Mouse (Mus musculus) megakaryocyte, embryonic 14.5 days (primary cell): ENCODE results near the gene Ftl1-ps1. TPM values are rescaled to one million over a fixed set of nuclear protein-coding genes. Genes with fewer than 3 reads are reported as not detected.

Source experiments
- H3K27me3 ChIP-seq: replicated peaks from 2 replicates; pipeline ENCODE3; 2012; ENCODE audit warnings: inconsistent platforms
- H3K36me3 ChIP-seq: replicated peaks from 2 replicates; pipeline ENCODE3; 2012; ENCODE audit warnings: low read length, inconsistent platforms, mixed read lengths
- H3K4me1 ChIP-seq: 2 replicates; pipeline ENCODE4 v1.6.1; 2012; ENCODE audit warnings: inconsistent platforms
- H3K4me3 ChIP-seq: replicated peaks from 2 replicates; pipeline ENCODE3; 2012; ENCODE audit warnings: moderate library complexity, mild to moderate bottlenecking, inconsistent platforms
- H3K9me3 ChIP-seq: 2 replicates; pipeline ENCODE4 v1.6.1; 2012; ENCODE audit warnings: inconsistent platforms
- FLI1 ChIP-seq: IDR thresholded peaks from 2 replicates; pipeline ENCODE4 v1.6.1; 2012; ENCODE audit warnings: low read length, inconsistent platforms, mixed read lengths
- GATA1 ChIP-seq: IDR thresholded peaks from 3 replicates; pipeline ENCODE4 v1.6.1; 2012; ENCODE audit warnings: mixed read lengths, low read length, inconsistent platforms, borderline replicate concordance
- polyA plus RNA-seq: library from polyadenylated mRNA; stranded (reverse); fragments of >175 nt; gene quantifications from 2 replicates; pipeline ENCODE4 v1.2.3, GENCODE M21; 2012; ENCODE audit warnings: low replicate concordance; ENCODE audit not compliant: insufficient read depth

Ftl1-ps1 gene
- polyA plus RNA-seq, 1 experiment, result 52.8 TPM

GRCm38 (mm10) chr13:74390371-74390990 lies 9.0 kb upstream of the Ftl1-ps1 start, which contains the start of gene Zfp72:
Gene Zfp72, minus strand, starts transcription at chr13:74390836.
- Histone ChIP-seq H3K4me1 (peaks cover 6% of the 10 kb centered on the region), H3K9me3 (no peaks in the 10 kb centered on the region), H3K27me3 (no peaks in the 10 kb centered on the region), H3K36me3 (no peaks in the 10 kb centered on the region), H3K4me3 (peak within 1 kb of the TSS; percentile 89)
- no peak for TF ChIP-seq GATA1
- TF ChIP-seq FLI1, result no peak

- Histone ChIP-seq H3K4me1 (peaks cover 6% of the 10 kb centered on the region), H3K4me3 (no peak overlapping the region), H3K27me3 (no peaks in the 10 kb centered on the region), H3K9me3 (no peaks in the 10 kb centered on the region), H3K36me3 (no peaks in the 10 kb centered on the region)
- TF ChIP-seq GATA1 (no peak), FLI1 (no peak)
These were observed 8.3 kb upstream of the Ftl1-ps1 start for GRCm38 (mm10) chr13:74391156-74391555.

GRCm38 (mm10) chr13:74439895-74440294 lies 40.4 kb downstream of the Ftl1-ps1 start:
- no peak for TF ChIP-seq FLI1
- no peak for TF ChIP-seq GATA1
- Histone ChIP-seq H3K27me3 (peaks cover 3% of the 10 kb centered on the region), H3K36me3 (no peaks in the 10 kb centered on the region), H3K4me1 (no peaks in the 10 kb centered on the region), H3K9me3 (peaks cover 63% of the 10 kb centered on the region), H3K4me3 (peak overlapping the region; percentile 73)

Other genes starting within 250 kb of the Ftl1-ps1 start
- 18.1 TPM in 1 of 2 replicates, not detected in the other for gene Exoc3, start 191.0 kb upstream of the Ftl1-ps1 start, polyA plus RNA-seq
- 0.16 TPM in 1 of 2 replicates, not detected in the other for gene Ahrr, start 107.4 kb upstream of the Ftl1-ps1 start, polyA plus RNA-seq
- 41.2 and 72.5 TPM in 2 replicates for gene Pdcd6, start 82.1 kb upstream of the Ftl1-ps1 start, polyA plus RNA-seq
- 1.7 and 11.3 TPM in 2 replicates for gene Sdha, start 49.4 kb upstream of the Ftl1-ps1 start, polyA plus RNA-seq
- 0.39 and 0.74 TPM in 2 replicates for gene Ccdc127, start 49.4 kb upstream of the Ftl1-ps1 start, polyA plus RNA-seq
- not detected in 2 replicates for gene Lrrc14b, start 35.7 kb upstream of the Ftl1-ps1 start, polyA plus RNA-seq
- gene Zfp72, start 8.9 kb upstream of the Ftl1-ps1 start, polyA plus RNA-seq, result not detected in 2 replicates
- gene Zfp825, start 94.3 kb downstream of the Ftl1-ps1 start, polyA plus RNA-seq, result 1.2 TPM in 1 of 2 replicates, not detected in the other
- 0.64 and 0.73 TPM in 2 replicates for gene Erap1, start 239.9 kb downstream of the Ftl1-ps1 start, polyA plus RNA-seq